Mouse (Mus musculus) stomach, embryonic 15.5 days (tissue): Measurements from ENCODE around the gene Gm21083. TPM values are rescaled to one million over a fixed set of nuclear protein-coding genes. Genes with fewer than 3 reads are reported as not detected.

Experiments
- polyA plus RNA-seq: library from polyadenylated mRNA; unstranded; fragments of >200 nt; fragmentation: Nextera tagmentation; extraction: Ambion mirVana; gene quantifications from 2 replicates; pipeline ENCODE4 v1.2.1, GENCODE M21; 2015

Gm21083 gene
- polyA plus RNA-seq, 1 experiment from 2014 or later = not detected

Other genes starting within 250 kb of the Gm21083 start
- gene Gm21149, start 100.8 kb upstream of the Gm21083 start, polyA plus RNA-seq = not detected in 2 replicates
- gene Gm21190, start 48.1 kb upstream of the Gm21083 start, polyA plus RNA-seq = not detected in 2 replicates
- not detected in 2 replicates for gene Speer4d, start 41.7 kb downstream of the Gm21083 start, polyA plus RNA-seq
- not detected in 2 replicates for gene 4930572O03Rik, start 79.7 kb downstream of the Gm21083 start, polyA plus RNA-seq
- gene Speer4c, start 136.9 kb downstream of the Gm21083 start, polyA plus RNA-seq = not detected in 2 replicates